Mouse (Mus musculus) CH12.LX (cell line): Measurements from ENCODE around the gene Hacl1. TPM values are rescaled to one million over a fixed set of nuclear protein-coding genes. Genes with fewer than 3 reads are reported as not detected.

ENCODE experiments used
- DNase-seq: peaks from one replicate; pipeline ENCODE4 v3.0.0-alpha.2; 2013; ENCODE audit errors: extremely low read depth
- H3K27ac ChIP-seq: 2 replicates; pipeline ENCODE4 v1.5.1; 2012; ENCODE audit warnings: low read depth, mild to moderate bottlenecking, control low read depth, moderate library complexity; ENCODE audit not compliant: insufficient read depth
- H3K27me3 ChIP-seq: replicated peaks from 2 replicates; pipeline ENCODE3; 2012; ENCODE audit warnings: inconsistent platforms
- H3K36me3 ChIP-seq, 2 experiments: replicated peaks in 1 of 2; 2 replicates each; pipeline versions ENCODE3 to v1.6.1; 2012; ENCODE audit warnings: inconsistent platforms in 1 of 2, low read length in 1 of 2, mild to moderate bottlenecking in 1 of 2, mixed read lengths in 1 of 2, moderate library complexity in 1 of 2; ENCODE audit not compliant: control insufficient read depth in 1 of 2, insufficient read depth in 1 of 2
- H3K4me1 ChIP-seq, 2 experiments: 2 replicates each; pipeline ENCODE4 v1.6.1; 2012; ENCODE audit warnings: inconsistent platforms in 1 of 2, moderate library complexity in 1 of 2; ENCODE audit not compliant: insufficient read depth in 2 of 2, control insufficient read depth in 1 of 2
- H3K4me2 ChIP-seq: 2 replicates; pipeline ENCODE4 v1.6.1; 2012; ENCODE audit warnings: low read depth, mild to moderate bottlenecking, control low read depth; ENCODE audit not compliant: poor library complexity, insufficient read depth, severe bottlenecking
- H3K4me3 ChIP-seq, 3 experiments: fragments of 150-350 bp in 1 of 3; sonication (generic) in 1 of 3; replicated peaks in 1 of 3; 2 replicates each; pipeline versions ENCODE3 to v1.5.1; 2011 to 2012; ENCODE audit warnings: low read depth in 2 of 3, low read length in 2 of 3, mild to moderate bottlenecking in 2 of 3, moderate library complexity in 2 of 3, control low read depth in 1 of 3, improper control_type of control experiment in 1 of 3, inconsistent platforms in 1 of 3, mixed read lengths in 1 of 3; ENCODE audit not compliant: poor library complexity in 1 of 3
- H3K79me2 ChIP-seq: replicated peaks from 2 replicates; pipeline ENCODE4 v1.6.1; 2012; ENCODE audit warnings: mild to moderate bottlenecking, moderate library complexity; ENCODE audit not compliant: control insufficient read depth, poor library complexity, insufficient read depth, severe bottlenecking; ENCODE audit errors: extremely low read depth
- H3K9ac ChIP-seq: 2 replicates; pipeline ENCODE4 v1.6.1; 2012; ENCODE audit warnings: low read depth, mild to moderate bottlenecking, control low read depth, moderate library complexity; ENCODE audit not compliant: insufficient read depth
- H3K9me3 ChIP-seq: replicated peaks from 2 replicates; pipeline ENCODE3; 2012; ENCODE audit warnings: low read length, inconsistent platforms, mixed read lengths
- BHLHE40 ChIP-seq: IDR thresholded peaks from 2 replicates; pipeline ENCODE4 v1.6.1; 2011; ENCODE audit warnings: mild to moderate bottlenecking, low read depth, low read length, improper control_type of control experiment
- E2F4 ChIP-seq: IDR thresholded peaks from 2 replicates; pipeline ENCODE4 v1.6.1; 2011; ENCODE audit warnings: low read depth, low read length, improper control_type of control experiment; ENCODE audit not compliant: insufficient replicate concordance
- ELF1 ChIP-seq: IDR thresholded peaks from 2 replicates; pipeline ENCODE4 v1.6.1; 2014; ENCODE audit warnings: low read depth, mild to moderate bottlenecking, inconsistent platforms, low read length, improper control_type of control experiment
- GABPA ChIP-seq: IDR thresholded peaks from 2 replicates; pipeline ENCODE4 v1.6.1; 2012; ENCODE audit warnings: low read depth, low read length, improper control_type of control experiment, inconsistent platforms; ENCODE audit not compliant: insufficient replicate concordance
- HCFC1 ChIP-seq: IDR thresholded peaks from 2 replicates; pipeline ENCODE4 v1.6.1; 2012; ENCODE audit warnings: low read depth, mild to moderate bottlenecking, inconsistent platforms, low read length, improper control_type of control experiment
- IRF4 ChIP-seq: IDR thresholded peaks from 2 replicates; pipeline ENCODE4 v1.6.1; 2014; ENCODE audit warnings: low read depth, mild to moderate bottlenecking, inconsistent platforms, low read length, improper control_type of control experiment
- JUN ChIP-seq: IDR thresholded peaks from 2 replicates; pipeline ENCODE4 v1.6.1; 2011; ENCODE audit warnings: low read depth, mild to moderate bottlenecking, low read length, improper control_type of control experiment, moderate library complexity; ENCODE audit not compliant: insufficient read depth
- KAT2A ChIP-seq: IDR thresholded peaks from 2 replicates; pipeline ENCODE4 v1.6.1; 2012; ENCODE audit warnings: low read length, improper control_type of control experiment, inconsistent platforms; ENCODE audit not compliant: insufficient replicate concordance
- MEF2A ChIP-seq: IDR thresholded peaks from 2 replicates; pipeline ENCODE4 v1.6.1; 2014; ENCODE audit warnings: low read depth, mild to moderate bottlenecking, inconsistent platforms, low read length, improper control_type of control experiment, borderline replicate concordance
- MYC ChIP-seq: IDR thresholded peaks from 2 replicates; pipeline ENCODE4 v1.6.1; 2011; ENCODE audit warnings: low read depth, mild to moderate bottlenecking, improper control_type of control experiment, low read length
- NRF1 ChIP-seq: IDR thresholded peaks from 2 replicates; pipeline ENCODE4 v1.6.1; 2014; ENCODE audit warnings: low read depth, mild to moderate bottlenecking, inconsistent platforms, low read length, improper control_type of control experiment, moderate library complexity
- PAX5 ChIP-seq: IDR thresholded peaks from 2 replicates; pipeline ENCODE4 v1.6.1; 2012; ENCODE audit warnings: low read length, inconsistent platforms, mixed read lengths
- POLR2AphosphoS2 ChIP-seq: IDR thresholded peaks from 2 replicates; pipeline ENCODE4 v1.6.1; 2011; ENCODE audit warnings: low read depth, low read length, improper control_type of control experiment
- RAD21 ChIP-seq: IDR thresholded peaks from 2 replicates; pipeline ENCODE4 v1.6.1; 2011; ENCODE audit warnings: low read depth, mild to moderate bottlenecking, low read length, improper control_type of control experiment, moderate library complexity
- RCOR1 ChIP-seq: conservative IDR thresholded peaks from 2 replicates; pipeline ENCODE4 v1.6.1; 2012; ENCODE audit warnings: low read depth, mild to moderate bottlenecking, inconsistent platforms, low read length, improper control_type of control experiment
- SMC3 ChIP-seq: IDR thresholded peaks from 2 replicates; pipeline ENCODE4 v1.6.1; 2011; ENCODE audit warnings: low read depth, low read length, improper control_type of control experiment
- TBP ChIP-seq: conservative IDR thresholded peaks from 2 replicates; pipeline ENCODE4 v1.6.1; 2011; ENCODE audit warnings: low read depth, low read length, improper control_type of control experiment
- TCF12 ChIP-seq: IDR thresholded peaks from 2 replicates; pipeline ENCODE4 v1.6.1; 2014; ENCODE audit warnings: low read depth, mild to moderate bottlenecking, inconsistent platforms, low read length, improper control_type of control experiment
- USF1 ChIP-seq: IDR thresholded peaks from 2 replicates; pipeline ENCODE4 v1.6.1; 2014; ENCODE audit warnings: low read depth, mild to moderate bottlenecking, inconsistent platforms, low read length, improper control_type of control experiment
- ZKSCAN1 ChIP-seq: IDR thresholded peaks from 2 replicates; pipeline ENCODE4 v1.6.1; 2012; ENCODE audit warnings: low read depth, inconsistent platforms, low read length, improper control_type of control experiment, borderline replicate concordance
- ZNF384 ChIP-seq: IDR thresholded peaks from 2 replicates; pipeline ENCODE4 v1.6.1; 2012; ENCODE audit warnings: low read depth, low read length, improper control_type of control experiment, inconsistent platforms
- dilution Hi-C: fragments of 300-500 bp; cut with MboI; formaldehyde crosslinking; loops from 2 replicates; pipeline ENCODE4 v1.14.3; 2020; ENCODE audit warnings: low sequenced_read_pairs; ENCODE audit not compliant: extremely low pct_unique_long_range_greater_than_20kb, extremely low pct_ligation_motif_present
- in situ Hi-C: fragments of 300-500 bp; cut with MboI; formaldehyde crosslinking; loops from 3 replicates; pipeline ENCODE4 v1.14.3; 2019; ENCODE audit warnings: low sequenced_read_pairs, low pct_ligation_motif_present, low pct_unique_long_range_greater_than_20kb, mixed read lengths
- polyA plus RNA-seq: library from polyadenylated mRNA; unstranded; fragments of >175 nt; gene quantifications from 2 replicates; pipeline ENCODE4 v1.2.1, GENCODE M21; 2012; ENCODE audit warnings: low read depth; ENCODE audit not compliant: insufficient read length
- total RNA-seq, 2 experiments: library from RNA; depleted of rRNA; stranded (reverse); fragments of 300-350 nt in 1 of 2; fragments of >200 nt in 1 of 2; gene quantifications; 2 replicates each; pipeline ENCODE4 v1.2.3; 2012 to 2014

Hacl1 gene
- total and polyA plus RNA-seq, 3 experiments: 13.6 to 22.6 (median 20.2) TPM

DNA sequence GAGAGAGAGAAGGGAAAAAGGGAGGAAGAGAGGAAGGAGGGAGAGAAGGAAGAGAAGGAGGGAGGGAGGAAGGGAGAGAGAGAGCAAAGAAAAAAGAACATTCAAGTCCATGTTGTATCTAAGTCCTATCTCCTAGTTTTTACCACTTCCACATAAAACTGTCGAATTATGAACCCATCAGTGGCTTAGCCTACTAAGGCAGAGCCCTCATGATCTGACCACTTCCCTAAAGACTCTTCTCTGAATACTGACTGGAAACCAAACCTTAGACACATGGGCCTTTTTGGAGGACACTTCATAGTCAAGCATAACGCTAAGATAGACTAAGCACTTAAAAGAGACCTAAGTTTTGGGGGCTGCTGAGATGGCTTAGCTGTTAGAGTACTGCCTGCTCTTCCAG lies 48.0 kb downstream of the Hacl1 start:
- Histone ChIP-seq H3K9me3 (peaks cover 4% of the 10 kb centered on the region), H3K4me3 (no peak overlapping the region), H3K27me3 (no peaks in the 10 kb centered on the region), H3K36me3 (no peaks in the 10 kb centered on the region), H3K9ac (no peak overlapping the region), H3K79me2 (no peaks in the 10 kb centered on the region), H3K4me2 (no peak overlapping the region), H3K4me1 (peaks cover 22 to 42% of the 10 kb centered on the region in 2 experiments), H3K27ac (no peak overlapping the region)
- in situ Hi-C loops (no loop called here), dilution Hi-C loops (no loop called here)
- DNase-seq: no peak
- TF ChIP-seq MEF2A (no peak), ELF1 (no peak), BHLHE40 (no peak), PAX5 (no peak), JUN (no peak), POLR2AphosphoS2 (no peak)

DNA sequence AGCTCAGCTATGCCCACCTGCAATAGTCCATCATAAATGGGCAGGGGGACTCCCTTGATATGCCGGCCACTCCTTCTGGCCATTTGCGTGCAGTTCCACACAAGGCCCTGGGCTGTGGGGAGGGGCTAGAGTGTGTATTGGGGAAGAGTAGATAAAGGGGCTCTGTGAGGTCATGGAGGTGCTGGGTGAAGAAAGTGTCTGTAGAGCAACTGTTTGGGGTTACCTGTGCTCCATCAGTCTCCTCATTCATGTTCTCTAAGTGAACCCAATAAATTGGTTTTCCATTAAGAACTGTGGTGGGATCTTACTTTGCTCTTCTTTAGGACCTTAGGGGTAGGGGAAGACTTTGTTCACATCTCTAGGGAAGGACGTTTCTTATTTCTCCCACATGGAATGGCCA lies 49.8 kb downstream of the Hacl1 start, which contains the start of gene Colq:
TSS of gene Colq (minus strand) at position 101 of the 400 bp plus-strand sequence.
- Histone ChIP-seq H3K79me2 (no peaks in the 10 kb centered on the region), H3K27me3 (no peaks in the 10 kb centered on the region), H3K36me3 (no peaks in the 10 kb centered on the region), H3K9ac (no peak within 1 kb of the TSS), H3K27ac (no peak within 1 kb of the TSS), H3K4me1 (peaks cover 12 to 25% of the 10 kb centered on the region in 2 experiments), H3K9me3 (peaks cover 4% of the 10 kb centered on the region), H3K4me3 (no peak within 1 kb of the TSS), H3K4me2 (no peak within 1 kb of the TSS)
- DNase-seq: no peak
- dilution Hi-C loops (no loop called here), in situ Hi-C loops (no loop called here)
- TF ChIP-seq POLR2AphosphoS2 (no peak), IRF4 (no peak), RAD21 (no peak), PAX5 (no peak), USF1 (no peak), NRF1 (no peak), HCFC1 (no peak), RCOR1 (no peak), BHLHE40 (no peak), MYC (no peak), GABPA (no peak), TCF12 (no peak), ZNF384 (no peak), ZKSCAN1 (no peak), KAT2A (no peak), E2F4 (no peak), SMC3 (no peak), TBP (no peak)
